Mouse (Mus musculus) heart, adult 2 months (tissue): ENCODE measurements around the gene B3gnt2. TPM values are rescaled to one million over a fixed set of nuclear protein-coding genes. Genes with fewer than 3 reads are reported as not detected.
A peak's percentile ranks its signal among the peaks of the same experiment; 100 is the strongest.

ENCODE experiments used
- DNase-seq, 2 experiments: peaks; one replicate each; pipeline ENCODE4 v3.0.0; 2021
- H3K27ac ChIP-seq: fragments of 200-600 bp; 2 replicates; pipeline ENCODE4 v1.8.1; 2022
- H3K27me3 ChIP-seq: fragments of 200-500 bp; 2 replicates; pipeline ENCODE4 v1.6.1; 2012; ENCODE audit warnings: mild to moderate bottlenecking, low read length, inconsistent platforms, mixed read lengths; ENCODE audit not compliant: control insufficient read depth, insufficient read depth
- H3K36me3 ChIP-seq: fragments of 200-500 bp; 2 replicates; pipeline ENCODE4 v1.6.1; 2012; ENCODE audit warnings: low read length, inconsistent platforms; ENCODE audit not compliant: control insufficient read depth, insufficient read depth
- H3K4me1 ChIP-seq: fragments of 200-500 bp; 2 replicates; pipeline ENCODE4 v1.6.1; 2011; ENCODE audit warnings: low read length; ENCODE audit not compliant: control insufficient read depth, insufficient read depth
- H3K4me3 ChIP-seq: fragments of 200-600 bp; 2 replicates; pipeline ENCODE4 v1.8.1; 2022
- H3K79me2 ChIP-seq: fragments of 200-500 bp; replicated peaks from 2 replicates; pipeline ENCODE4 v1.6.1; 2012; ENCODE audit warnings: mild to moderate bottlenecking, inconsistent platforms, low read length, moderate library complexity, mixed read lengths; ENCODE audit not compliant: control insufficient read depth, insufficient read depth
- H3K9ac ChIP-seq: fragments of 200-500 bp; 2 replicates; pipeline ENCODE4 v1.6.1; 2012; ENCODE audit warnings: low read depth, mild to moderate bottlenecking, control low read depth, inconsistent platforms, low read length, mixed read lengths
- CTCF ChIP-seq: fragments of 200-600 bp; IDR thresholded peaks from 2 replicates; pipeline ENCODE4 v1.8.1; 2022; ENCODE audit warnings: antibody characterized with exemption, mild to moderate bottlenecking, moderate library complexity
- EP300 ChIP-seq: fragments of 200-500 bp; IDR thresholded peaks from 2 replicates; pipeline ENCODE4 v1.6.1; 2011; ENCODE audit warnings: low read depth, low read length, control low read depth; ENCODE audit not compliant: insufficient read depth
- POLR2A ChIP-seq: fragments of 200-500 bp; IDR thresholded peaks from 2 replicates; pipeline ENCODE4 v1.6.1; 2011; ENCODE audit warnings: mild to moderate bottlenecking, low read depth, low read length, control low read depth; ENCODE audit not compliant: insufficient read depth
- WGBS: fragments of 180-500 bp; shearing (Covaris S2); methylation state at CpG from one replicate; pipeline ENCODE4 v1.1.7; 2018; 5-methylcytosine and 5-hydroxymethylcytosine counted together
- intact Hi-C: fragments of 180-260 bp; cut with DNase I; formaldehyde crosslinking; loops from one replicate; pipeline ENCODE4 v1.15.1; 2025
- polyA plus RNA-seq: library from polyadenylated mRNA; depleted of rRNA; stranded (reverse); fragments of >200 nt; gene quantifications from 2 replicates; pipeline ENCODE4 v1.2.3, GENCODE M21; 2012
- total RNA-seq, 2 experiments: library from RNA; stranded (reverse); gene quantifications; 2 replicates each; pipeline ENCODE4 v1.2.3; 2021

The B3gnt2 gene
- total and polyA plus RNA-seq, 3 experiments: 3.5 to 6.2 (median 5.7) TPM

DNA sequence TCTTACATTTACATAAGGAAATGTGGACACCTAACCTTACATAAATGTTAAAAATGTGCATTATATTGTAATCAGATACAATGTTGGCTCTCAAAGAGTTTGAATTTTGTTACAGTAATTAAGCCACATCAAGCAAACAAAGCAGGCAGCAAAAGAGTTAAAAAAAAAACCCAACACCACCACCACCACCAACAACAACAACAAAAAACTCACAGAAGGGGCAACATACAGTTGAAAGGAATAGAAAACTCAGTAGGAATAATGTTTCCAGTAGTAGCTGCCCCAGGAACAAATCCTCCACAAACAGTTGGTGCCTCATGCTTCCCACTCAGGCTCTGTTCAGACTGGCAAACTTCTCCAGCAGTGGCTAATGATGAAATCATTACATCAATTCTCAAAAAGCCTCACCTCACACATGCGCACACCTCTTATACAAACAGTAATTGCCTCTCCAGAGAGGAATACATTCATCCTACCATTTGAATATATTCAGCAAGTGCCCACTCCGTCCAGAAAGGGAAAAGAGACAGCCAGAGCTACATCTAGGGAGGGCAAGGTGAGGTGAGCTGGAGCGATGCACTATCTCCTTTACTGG lies 4.3 kb downstream of the B3gnt2 start:
- DNase-seq: no peak
- no peak for TF ChIP-seq EP300
- Histone ChIP-seq H3K4me3 (no peak overlapping the region), H3K79me2 (peaks cover 12% of the 10 kb centered on the region), H3K4me1 (peaks cover 21% of the 10 kb centered on the region), H3K36me3 (peaks cover 6% of the 10 kb centered on the region), H3K27ac (no peak overlapping the region; the same call in 1 of the 2 replicates), H3K27me3 (no peaks in the 10 kb centered on the region), H3K9ac (no peak overlapping the region)
- WGBS: 76% methylated on average over 3 of the region's 3 CpGs
- intact Hi-C loops: loop anchor here (5.0 kb wide), 1 partner anchor 224 kb away; no protein-coding TSS in a partner anchor

- no peak overlapping the region for H3K9ac ChIP-seq
- WGBS: 86% methylated on average over 4 of the region's 4 CpGs
- intact Hi-C loops: loop anchor here (5.0 kb wide), 1 partner anchor 72 kb away; no protein-coding TSS in a partner anchor
- H3K36me3 ChIP-seq: peaks cover 18% of the 10 kb centered on the region
- H3K4me1 ChIP-seq: peaks cover 31% of the 10 kb centered on the region
- no peaks in the 10 kb centered on the region for H3K27me3 ChIP-seq
- TF ChIP-seq CTCF (no peak), EP300 (no peak), POLR2A (no peak)
- H3K79me2 ChIP-seq: peaks cover 14% of the 10 kb centered on the region
- H3K27ac ChIP-seq: no peak overlapping the region
- DNase-seq: no peak
- no peak overlapping the region for H3K4me3 ChIP-seq
These were observed 6.2 kb downstream of the B3gnt2 start for GRCm38 (mm10) chr11:22854571-22854970.

DNA sequence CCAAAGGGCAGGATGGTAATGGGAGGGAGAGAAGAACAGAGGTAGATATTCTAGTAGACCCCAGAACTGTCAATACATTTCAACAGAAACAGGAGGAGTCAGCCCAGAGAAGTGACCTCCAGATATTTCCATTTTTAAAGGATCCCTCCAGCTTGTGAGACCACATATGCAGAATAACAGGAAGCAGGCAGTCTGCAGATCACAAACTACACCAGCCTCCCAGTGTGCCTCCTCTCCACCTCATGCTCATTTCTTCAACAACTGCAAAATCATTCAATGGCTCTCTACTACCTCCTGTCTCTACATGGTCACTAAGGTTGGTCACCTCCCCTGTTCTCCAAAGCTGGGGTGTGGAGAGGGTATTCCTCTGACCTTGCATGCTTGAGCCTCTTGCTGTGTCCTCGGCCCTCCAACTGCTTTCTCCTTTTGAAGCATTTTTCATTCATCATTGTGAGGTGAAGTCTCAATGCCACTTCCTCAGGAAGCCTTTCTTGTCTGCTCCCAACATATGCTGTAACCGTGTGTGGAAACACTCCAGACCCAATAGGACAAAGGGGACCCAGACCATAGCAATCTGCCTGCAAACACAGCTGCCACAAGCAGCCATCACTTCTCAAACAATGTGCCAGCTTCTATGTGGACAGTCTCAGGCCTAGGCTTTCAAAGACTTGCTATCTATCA lies 7.1 kb downstream of the B3gnt2 start:
- intact Hi-C loops: loop anchor here (5.0 kb wide), 1 partner anchor 71 kb away; no protein-coding TSS in a partner anchor
- no peak for DNase-seq
- 33% methylated on average over 2 of the region's 2 CpGs for WGBS

DNA sequence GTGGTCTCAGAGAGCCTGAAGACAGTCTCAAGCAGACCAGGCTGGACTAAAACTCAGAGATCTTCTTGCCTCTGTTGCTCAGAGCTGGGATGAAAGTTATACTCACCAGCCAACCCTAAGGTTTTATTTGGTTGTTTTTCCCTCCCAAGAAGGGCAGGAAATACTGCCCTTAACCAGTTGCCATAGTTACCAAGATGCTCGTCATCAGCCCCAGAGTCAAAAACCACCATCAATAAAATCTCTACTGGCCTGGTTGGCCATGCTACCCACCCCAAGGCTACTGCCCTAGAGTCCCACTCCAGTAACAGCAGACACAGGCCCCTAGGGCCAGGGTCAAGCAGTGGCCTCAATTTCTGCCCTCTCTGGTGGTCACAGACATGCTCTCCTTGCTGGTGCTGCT lies 8.3 kb downstream of the B3gnt2 start:
- Histone ChIP-seq H3K4me1 (peaks cover 42% of the 10 kb centered on the region), H3K9ac (no peak overlapping the region), H3K27me3 (no peaks in the 10 kb centered on the region), H3K27ac (peak overlapping the region; percentile 69), H3K79me2 (peaks cover 14% of the 10 kb centered on the region), H3K4me3 (no peak overlapping the region), H3K36me3 (peaks cover 29% of the 10 kb centered on the region)
- intact Hi-C loops: loop anchor here (5.0 kb wide), 1 partner anchor 70 kb away; no protein-coding TSS in a partner anchor
- TF ChIP-seq EP300: no peak
- TF ChIP-seq CTCF: no peak
- no peak for TF ChIP-seq POLR2A
- DNase-seq: no peak
- 61% methylated on average over 1 of the region's 1 CpGs for WGBS

More for the DNA sequence above, 7.1 kb downstream of the B3gnt2 start:
- Histone ChIP-seq H3K79me2 (peaks cover 14% of the 10 kb centered on the region), H3K4me1 (peaks cover 34% of the 10 kb centered on the region), H3K27ac (peak overlapping the region; percentile 28; the same call in 1 of the 2 replicates), H3K27me3 (no peaks in the 10 kb centered on the region), H3K36me3 (peaks cover 26% of the 10 kb centered on the region), H3K4me3 (no peak overlapping the region), H3K9ac (no peak overlapping the region)
- TF ChIP-seq CTCF: no peak
- no peak for TF ChIP-seq EP300
- no peak for TF ChIP-seq POLR2A

- WGBS: 26% methylated on average over 4 of the region's 4 CpGs
- peaks cover 14% of the 10 kb centered on the region for H3K79me2 ChIP-seq
- peaks cover 48% of the 10 kb centered on the region for H3K4me1 ChIP-seq
- H3K4me3 ChIP-seq: no peak overlapping the region
- H3K27ac ChIP-seq: peak overlapping the region; percentile 69
- H3K9ac ChIP-seq: no peak overlapping the region
- H3K27me3 ChIP-seq: no peaks in the 10 kb centered on the region
- intact Hi-C loops: loop anchor here (5.0 kb wide), 1 partner anchor 69 kb away; no protein-coding TSS in a partner anchor
- TF ChIP-seq POLR2A (no peak), CTCF (no peak), EP300 (no peak)
- H3K36me3 ChIP-seq: peaks cover 33% of the 10 kb centered on the region
- peak in 1 of 2 experiments; percentile 51 for DNase-seq
These were observed 9.3 kb downstream of the B3gnt2 start for GRCm38 (mm10) chr11:22851416-22851815.

GRCm38 (mm10) chr11:22850077-22850476 lies 10.7 kb downstream of the B3gnt2 start:
- H3K4me3 ChIP-seq: no peak overlapping the region
- TF ChIP-seq POLR2A (no peak), EP300 (peak; percentile 43; the same call in 1 of the 2 replicates), CTCF (no peak)
- peak overlapping the region; percentile 69 for H3K27ac ChIP-seq
- peaks cover 12% of the 10 kb centered on the region for H3K79me2 ChIP-seq
- peaks cover 57% of the 10 kb centered on the region for H3K4me1 ChIP-seq
- H3K36me3 ChIP-seq: peaks cover 39% of the 10 kb centered on the region
- H3K9ac ChIP-seq: no peak overlapping the region
- no peaks in the 10 kb centered on the region for H3K27me3 ChIP-seq
- intact Hi-C loops: loop anchor here (5.0 kb wide), 1 partner anchor 68 kb away; no protein-coding TSS in a partner anchor
- WGBS: 24% methylated on average over 4 of the region's 4 CpGs
- no peak for DNase-seq
